Mouse (Mus musculus): ENCODE measurements around the gene Nudt6. TPM values are rescaled to one million over a fixed set of nuclear protein-coding genes. Genes with fewer than 3 reads are reported as not detected.
A peak's percentile ranks its signal among the peaks of the same experiment; 100 is the strongest.

Nudt6 gene
- total RNA-seq, 4 experiments from 2014 or later = 24.8 to 33.1 (median 31.6) TPM

DNA sequence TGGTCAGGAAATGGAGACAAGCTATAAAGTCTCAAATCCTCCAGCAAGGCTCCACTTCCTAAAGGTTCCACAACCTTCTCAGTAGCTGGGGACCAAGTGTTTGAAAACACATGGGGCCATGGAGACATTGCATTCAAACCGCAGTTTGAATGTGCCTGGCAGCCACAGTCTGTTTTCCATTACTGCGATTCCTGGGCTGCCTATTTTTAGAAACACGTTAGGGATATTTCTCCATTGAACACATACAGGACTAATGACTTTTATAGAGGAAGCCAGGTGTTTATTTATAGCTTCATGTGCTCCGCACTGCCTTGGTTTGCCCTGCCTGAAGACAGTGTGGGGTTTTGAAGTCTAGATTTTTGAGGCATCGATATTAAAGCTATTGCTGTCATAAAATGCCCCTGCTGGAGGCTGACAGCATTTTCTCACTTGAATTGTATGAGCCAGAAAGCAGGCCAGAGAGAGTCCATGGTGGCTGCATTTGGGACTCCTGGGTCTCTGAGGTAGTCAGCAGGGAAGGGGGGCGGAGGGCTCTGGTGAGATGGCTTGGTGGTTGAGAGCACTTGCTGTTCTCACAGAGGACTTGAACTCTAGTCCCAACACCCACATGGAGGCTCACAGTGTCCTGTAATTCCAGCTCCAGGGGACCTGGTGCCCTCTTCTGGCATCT, 36.8 kb downstream of the Nudt6 start:
- no peak for DNase-seq (ENCODE audit: low spot score in 2 of 2)

DNA sequence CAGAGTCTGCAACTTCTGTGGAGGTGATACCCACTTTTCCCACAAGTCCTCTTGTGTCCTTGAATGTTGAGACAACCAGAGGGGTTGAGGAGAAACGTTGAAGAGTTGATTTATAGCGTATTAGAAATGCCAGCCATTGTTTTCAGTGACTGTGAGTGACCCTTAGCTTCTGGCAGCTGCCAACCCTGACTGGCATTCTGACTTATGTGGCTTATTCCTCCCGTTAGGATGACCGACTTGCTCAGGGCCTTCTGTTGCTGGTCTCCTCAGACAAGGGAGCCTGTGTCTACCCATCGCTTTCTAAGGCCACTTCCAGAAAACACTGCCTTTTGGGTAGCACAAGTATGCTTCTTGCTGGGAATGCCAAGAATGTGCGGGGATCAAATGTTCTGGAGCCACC, 38.6 kb downstream of the Nudt6 start:
- no peak for DNase-seq (ENCODE audit: low spot score in 2 of 2)

DNA sequence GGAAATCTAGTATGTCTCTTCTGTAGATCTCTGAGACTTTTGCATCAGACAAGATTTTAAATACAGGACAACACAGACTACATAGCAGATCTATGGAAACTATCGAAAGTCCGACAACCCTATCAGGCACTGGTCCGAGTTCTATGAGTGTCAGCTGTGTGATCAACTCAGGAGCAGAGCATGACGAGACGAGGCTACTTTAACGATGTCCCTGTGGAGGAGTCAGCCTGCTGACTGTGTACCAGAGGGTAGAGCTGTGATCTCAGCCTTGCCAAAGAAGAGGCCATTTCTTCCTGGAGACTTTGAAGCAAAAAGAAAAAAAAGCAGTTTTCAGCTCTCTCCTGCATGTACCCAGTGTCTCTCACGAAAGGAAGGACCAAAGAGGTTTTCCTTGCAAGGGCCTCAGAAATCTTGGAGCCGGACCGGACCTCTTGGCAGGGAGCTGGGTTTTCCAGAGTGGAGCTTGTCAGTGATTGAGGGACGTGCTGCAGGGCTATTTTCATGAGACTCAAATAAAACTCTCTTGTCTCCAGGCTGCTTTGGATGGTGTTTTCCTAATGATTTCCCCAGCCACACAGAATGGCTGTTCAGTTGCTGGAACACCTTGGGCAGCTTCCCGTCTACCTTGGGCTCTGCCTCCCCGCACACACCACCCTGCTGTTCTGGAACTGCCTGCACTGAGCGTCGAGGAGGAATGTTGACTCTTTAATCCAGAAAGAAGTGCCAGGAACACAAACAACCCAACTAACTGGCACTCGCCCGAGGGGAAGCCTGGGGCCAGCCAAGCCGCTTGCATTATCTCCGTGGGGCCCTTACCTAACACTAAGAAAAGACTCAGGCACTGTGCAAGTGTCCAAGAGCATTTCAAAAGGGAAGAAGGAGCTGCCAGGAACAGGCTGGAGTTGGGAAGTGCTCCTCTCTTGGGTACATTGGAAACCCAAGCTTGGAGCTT, 39.8 kb downstream of the Nudt6 start:
- peak; percentile 83 for DNase-seq (ENCODE audit: low spot score in 2 of 2)

DNA sequence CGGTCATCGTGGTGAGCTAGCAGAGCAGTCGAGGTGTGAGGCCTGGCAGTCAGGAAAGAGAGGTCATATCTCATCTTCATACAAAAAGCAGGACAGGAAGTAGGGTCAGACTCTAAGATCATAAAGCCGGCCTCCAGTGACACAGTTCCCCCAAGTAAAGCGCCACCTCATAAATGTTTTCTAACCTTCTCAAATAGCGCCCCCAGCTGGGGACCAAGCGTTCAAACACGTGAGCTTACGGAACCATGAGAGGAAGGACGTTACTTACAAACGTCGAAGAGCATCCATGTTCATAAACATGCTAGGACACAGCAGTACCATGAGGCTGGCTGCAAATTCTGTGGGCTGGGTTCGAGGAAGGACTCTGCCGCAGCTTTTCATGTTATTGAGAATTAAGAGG, 40.8 kb downstream of the Nudt6 start:
- no peak for DNase-seq (ENCODE audit: low spot score in 2 of 2)

DNA sequence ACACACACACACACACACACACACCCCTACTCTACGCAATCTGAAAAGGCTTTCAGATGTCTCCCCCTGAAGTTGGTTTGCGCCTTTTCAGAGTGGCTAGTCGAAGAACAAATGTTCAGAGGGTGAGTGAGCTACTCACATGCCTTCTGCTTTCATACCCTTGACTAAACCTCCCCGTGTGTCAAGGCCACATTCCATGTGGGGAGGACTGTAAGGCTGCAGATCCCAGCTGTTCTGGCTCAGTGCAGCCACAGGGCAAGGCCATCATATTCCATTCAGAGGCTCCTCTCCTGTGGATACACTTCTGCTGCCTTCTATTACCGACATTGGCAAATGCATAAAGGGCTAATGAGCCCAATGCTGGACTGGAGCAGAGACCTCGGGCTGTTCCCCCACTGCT, 41.6 kb downstream of the Nudt6 start:
- DNase-seq (ENCODE audit: low spot score in 2 of 2) = no peak

DNA sequence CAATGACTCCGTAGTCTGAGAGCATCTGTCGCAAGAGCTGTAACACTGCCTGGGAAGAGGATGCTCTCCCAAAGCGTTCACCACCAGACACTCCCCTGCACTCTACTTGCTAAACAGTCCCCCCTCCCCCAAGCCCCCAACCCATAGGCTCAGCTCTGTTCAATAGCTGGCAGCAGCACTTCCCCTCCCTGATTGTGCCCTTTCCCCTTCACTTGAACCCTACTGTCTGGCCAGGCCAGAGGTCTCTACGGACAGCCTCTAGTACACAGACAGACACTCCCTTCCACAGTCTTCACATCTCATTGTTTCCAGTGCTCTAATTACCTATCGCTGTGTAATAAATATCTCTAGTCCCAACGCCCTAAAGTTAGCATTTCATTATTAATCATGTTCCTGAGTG, 42.1 kb downstream of the Nudt6 start:
- DNase-seq (ENCODE audit: low spot score in 2 of 2) = no peak

DNA sequence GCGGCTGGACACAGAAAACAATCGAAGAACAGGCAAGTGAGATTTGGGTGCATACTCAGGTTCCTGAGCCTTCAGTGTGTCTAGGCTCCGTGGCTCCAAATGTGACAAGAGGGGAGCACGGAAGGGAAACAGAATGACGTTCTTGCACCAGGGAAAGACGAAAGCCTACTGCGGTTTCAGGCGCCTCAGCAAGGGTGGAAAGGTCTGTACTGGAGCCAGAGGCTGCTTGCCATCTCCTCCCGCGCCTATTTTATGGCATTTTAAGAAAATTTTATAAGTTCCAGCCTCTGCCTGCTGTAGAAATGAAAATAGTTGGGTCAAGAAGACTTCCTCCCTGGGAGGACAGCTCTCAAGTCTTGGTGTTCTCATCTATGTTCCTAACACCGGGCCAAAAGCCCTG, 46.3 kb downstream of the Nudt6 start:
- no peak for DNase-seq (ENCODE audit: low spot score in 2 of 2)

DNA sequence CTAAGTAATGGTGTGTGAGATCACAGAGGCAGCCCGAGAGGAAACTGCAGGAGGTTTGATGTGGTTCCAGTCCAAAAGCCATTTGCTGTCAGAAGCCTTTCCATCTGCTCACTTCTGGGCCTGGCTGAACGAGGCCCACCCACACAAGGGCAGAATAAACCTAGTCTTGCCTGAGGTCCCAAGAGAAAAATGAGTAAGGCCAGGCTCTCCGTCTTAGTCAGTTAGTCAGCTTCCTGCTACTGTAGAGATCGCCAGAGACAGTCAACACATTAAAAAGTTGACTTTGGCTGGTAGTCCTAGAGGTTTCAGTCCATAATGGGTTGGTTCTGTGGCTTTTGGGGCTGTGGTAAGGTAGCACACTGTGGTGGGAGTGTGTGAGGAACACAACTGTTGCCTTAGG, 49.6 kb downstream of the Nudt6 start:
- no peak for DNase-seq (ENCODE audit: low spot score in 2 of 2)

DNA sequence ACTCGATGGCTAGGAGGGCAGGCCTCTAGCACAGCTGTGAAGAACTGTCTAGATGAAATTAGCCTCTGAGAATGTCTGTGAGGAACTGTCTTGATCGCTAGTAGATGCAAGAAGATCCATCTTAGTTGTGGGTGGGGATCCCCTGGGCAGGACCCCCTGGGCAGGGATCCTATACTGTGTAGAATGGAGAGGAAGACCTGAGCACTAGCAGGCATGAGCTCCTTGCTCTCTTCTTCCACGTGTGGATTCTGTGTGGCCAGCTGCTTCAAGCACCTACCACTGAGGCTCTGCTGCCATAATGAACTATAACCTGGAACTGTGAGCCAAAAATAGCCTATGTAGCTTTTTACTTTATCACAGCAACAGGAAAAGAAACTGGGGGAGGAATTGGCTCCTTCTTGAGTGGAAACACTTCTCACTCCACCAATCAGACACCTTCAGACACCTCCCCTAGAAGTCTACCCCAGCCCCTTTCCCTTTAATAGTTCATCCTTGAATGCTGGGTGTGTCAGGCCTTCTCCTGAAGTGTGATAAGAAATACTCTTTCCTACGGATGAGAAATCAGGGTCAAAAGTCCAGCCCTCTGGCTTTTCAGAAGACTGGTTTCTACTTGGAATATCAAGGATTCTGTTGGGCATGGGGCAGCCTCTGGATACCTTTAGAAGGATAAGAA, 53.5 kb downstream of the Nudt6 start:
- no peak for DNase-seq (ENCODE audit: low spot score in 2 of 2)

DNA sequence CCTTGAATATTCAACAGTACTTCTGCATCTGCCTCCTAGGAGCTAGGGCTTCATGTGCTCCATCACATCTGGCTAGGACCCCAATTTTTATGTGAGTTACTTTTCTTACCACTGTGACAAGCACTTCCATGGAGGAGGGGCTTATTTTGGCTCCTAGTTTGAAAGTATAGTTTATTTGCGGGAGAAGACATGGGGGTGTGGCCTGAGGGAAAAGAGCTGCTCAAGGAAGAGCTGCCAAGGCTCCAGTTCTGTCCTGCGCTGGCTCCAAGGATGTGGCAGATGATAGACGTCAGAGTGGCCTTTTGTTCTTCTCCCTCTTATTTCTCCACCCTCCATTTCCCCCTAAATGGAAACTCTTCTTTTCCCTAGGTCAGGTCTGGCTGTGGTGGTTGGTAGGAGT, 54.0 kb downstream of the Nudt6 start:
- no peak for DNase-seq (ENCODE audit: low spot score in 2 of 2)

DNA sequence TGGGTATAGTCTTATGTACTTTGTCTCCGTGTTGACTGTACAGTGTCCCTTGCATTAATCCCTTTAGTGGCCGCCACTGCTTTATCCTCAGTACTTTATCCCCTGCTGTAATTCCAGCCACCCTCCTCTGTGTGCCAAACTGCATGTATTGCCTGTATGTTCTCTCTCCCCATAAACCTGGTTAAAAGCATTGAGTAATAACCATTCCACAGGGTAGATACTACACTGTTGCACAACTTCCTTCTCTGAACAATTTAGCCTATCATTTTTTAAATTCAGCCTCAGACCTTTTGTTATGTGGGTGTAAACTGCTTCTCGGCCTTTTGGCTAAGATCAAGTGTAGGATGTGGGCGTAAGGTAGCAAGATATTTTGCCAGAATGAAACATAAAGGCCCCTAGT, 54.9 kb downstream of the Nudt6 start:
- no peak for DNase-seq (ENCODE audit: low spot score in 2 of 2)

DNA sequence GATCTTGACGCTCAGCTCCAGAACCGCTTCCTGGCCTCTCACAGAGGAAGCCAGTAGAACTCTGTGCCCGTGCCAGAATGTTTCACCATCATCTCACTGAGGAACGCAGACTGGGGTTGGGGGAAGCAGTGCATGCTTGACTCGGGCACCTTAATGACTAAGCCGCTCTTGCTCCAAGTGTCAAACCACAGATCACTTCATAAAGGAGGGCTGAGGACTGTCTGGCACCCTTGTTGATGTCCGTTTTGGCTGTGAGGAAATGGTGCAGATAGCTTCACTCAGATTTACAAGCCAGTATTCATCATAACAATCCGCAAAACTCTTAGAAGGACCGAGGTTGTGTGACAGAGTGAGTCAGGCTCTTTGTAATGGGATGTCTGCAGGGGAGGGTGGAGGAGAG, 59.3 kb downstream of the Nudt6 start:
- DNase-seq (ENCODE audit: low spot score in 2 of 2) = no peak

Other genes with a start within 250 kb of the Nudt6 start
- not detected for gene Il21, start 187.6 kb downstream of the Nudt6 start, total RNA-seq (2022)
- under 1 TPM; 0.36 to 0.82 (median 0.63) TPM for gene Bbs12, start 107.7 kb downstream of the Nudt6 start, total RNA-seq (2022)
- under 1 TPM in 1 of 4 experiments, not detected in 3; 0.63 TPM for gene Cetn4, start 107.5 kb downstream of the Nudt6 start, total RNA-seq (2022)
- gene Fgf2, start 71.9 kb downstream of the Nudt6 start, total RNA-seq (2022) = 10 to 100 TPM in 1 of 4 experiments, 1 to 10 TPM in 3; 5.9 to 11.5 (median 7.3) TPM
- 10 to 100 TPM; 10.2 to 12.4 (median 11.6) TPM for gene Spata5, start 315 bp downstream of the Nudt6 start, total RNA-seq (2022)
- gene Spry1, start 219.7 kb upstream of the Nudt6 start, total RNA-seq (2022) = 10 to 100 TPM; 10.9 to 18.4 (median 12.4) TPM